17 mouse cellular contexts compared by ENCODE assay signal in genomic region chr1:84890005-84890393, GRCm38 (mm10). TPM values are rescaled to one million over a fixed set of nuclear protein-coding genes. Genes with fewer than 3 reads are reported as not detected.
DNase-seq lines count a peak whose midpoint lies in the region; ATAC-seq and TF ChIP-seq lines count a peak whose summit lies in the region.
"Had no signal": no experiment of that assay in that cellular context is flagged by ENCODE, and none has a peak within 500 bp of the region (broad histone marks: within the 10 kb centered on the region; RNA-seq: fewer than 3 reads in every experiment).

No protein-coding gene starts in this region.

- TF ChIP-seq CTCF in E14TG2a.4 (conservative IDR thresholded peaks at IDR 0.05; ENCODE audit: low read length): no peak

- peak; percentile 68 for DNase-seq in embryo, embryonic 10.5 days (ENCODE audit: low spot score)
- DNase-seq in hindbrain, embryonic 10.5 days (ENCODE audit: low spot score): peak; percentile 56
- DNase-seq in testis, postnatal 14 days (ENCODE audit: low spot score): no peak
- DNase-seq in MN1 (ENCODE audit: low spot score): no peak
- DNase-seq in heart, postnatal 14 days: no peak
- DNase-seq in adrenal gland, postnatal 10 days: no peak
- DNase-seq: heart, adult 11 months; lung, postnatal 14 days; right cerebral cortex, postnatal 14 days had no signal

- peak overlapping the region; percentile 81 for H3K27ac ChIP-seq in hindbrain, embryonic 10.5 days
- H3K27ac ChIP-seq in midbrain, embryonic 13.5 days: peak overlapping the region; percentile 91
- H3K27ac ChIP-seq: stomach, embryonic 15.5 days had no signal

- intact Hi-C loops in heart, postnatal 14 days (cut with DNase I): no loop called here

- H3K36me3 ChIP-seq in E14TG2a.4 (ENCODE audit: insufficient read depth, low read length): no peaks in the 10 kb centered on the region
- H3K36me3 ChIP-seq in hindbrain, embryonic 10.5 days: no peaks in the 10 kb centered on the region
- no peaks in the 10 kb centered on the region for H3K36me3 ChIP-seq in midbrain, embryonic 13.5 days
- H3K36me3 ChIP-seq: stomach, embryonic 15.5 days had no signal

- H3K4me2 ChIP-seq in midbrain, embryonic 13.5 days (replicated peaks): peak overlapping the region; percentile 29
- H3K4me2 ChIP-seq: liver, embryonic 11.5 days; stomach, embryonic 15.5 days had no signal

- 0 out of 2 replicates have a peak overlapping the region, but pooled peaks have one; percentile 10 for H3K4me3 ChIP-seq in E14TG2a.4 (replicated peaks; ENCODE audit: low read length)
- H3K4me3 ChIP-seq in hindbrain, embryonic 10.5 days: peak overlapping the region; percentile 18; the same call in 1 of the 2 replicates
- no peak overlapping the region for H3K4me3 ChIP-seq in midbrain, embryonic 13.5 days (replicated peaks)
- H3K4me3 ChIP-seq: myocyte; stomach, embryonic 15.5 days had no signal

- 21% methylated on average over 7 of the region's 7 CpGs for WGBS in hindbrain, embryonic 10.5 days
- WGBS in midbrain, embryonic 13.5 days: 3% methylated on average over 7 of the region's 7 CpGs

- no peak overlapping the region for H3K9ac ChIP-seq in midbrain, embryonic 13.5 days (replicated peaks)
- H3K9ac ChIP-seq: stomach, embryonic 15.5 days had no signal

- H3K27me3 ChIP-seq in E14TG2a.4 (ENCODE audit: insufficient read depth, low read length): no peaks in the 10 kb centered on the region
- H3K27me3 ChIP-seq in hindbrain, embryonic 10.5 days (ENCODE audit: insufficient read depth, poor library complexity, severe bottlenecking): no peaks in the 10 kb centered on the region
- H3K27me3 ChIP-seq in midbrain, embryonic 13.5 days: no peaks in the 10 kb centered on the region
- H3K27me3 ChIP-seq: stomach, embryonic 15.5 days had no signal

- ATAC-seq in midbrain, embryonic 13.5 days: peak; percentile 90
- ATAC-seq: intestine, postnatal 0 days had no signal

- H3K9me3 ChIP-seq in E14TG2a.4 (ENCODE audit: low read length): no peaks in the 10 kb centered on the region
- peaks cover 4% of the 10 kb centered on the region; the same call in 1 of the 2 replicates for H3K9me3 ChIP-seq in hindbrain, embryonic 10.5 days
- H3K9me3 ChIP-seq in midbrain, embryonic 13.5 days: no peaks in the 10 kb centered on the region
- H3K9me3 ChIP-seq: stomach, embryonic 15.5 days had no signal

- peaks cover 60% of the 10 kb centered on the region for H3K4me1 ChIP-seq in E14TG2a.4 (replicated peaks; ENCODE audit: low read depth, low read length)
- H3K4me1 ChIP-seq in hindbrain, embryonic 10.5 days (replicated peaks): peaks cover 16% of the 10 kb centered on the region
- H3K4me1 ChIP-seq in midbrain, embryonic 13.5 days (replicated peaks): peaks cover 16% of the 10 kb centered on the region
- H3K4me1 ChIP-seq: stomach, embryonic 15.5 days had no signal

RNA-seq across cellular contexts. Expression of gene Slc16a14, which starts 44.9 kb away (rescaled TPM):
- 1.3 and 3.7 TPM in 2 replicates for polyA plus RNA-seq in hindbrain, embryonic 10.5 days (2016; fragmentation: Nextera tagmentation; extraction: Ambion mirVana)
- polyA plus RNA-seq in midbrain, embryonic 13.5 days (2015; fragmentation: Nextera tagmentation; extraction: Ambion mirVana): 18.9 and 20.6 TPM in 2 replicates
- under 1 TPM; 0.38 to 0.51 TPM for total RNA-seq in heart, postnatal 14 days (2021)
- 1 to 10 TPM in 1 of 2 experiments, under 1 TPM in 1; 0.66 to 1.4 TPM for total RNA-seq in adrenal gland, postnatal 10 days (2021)
- total RNA-seq: common myeloid progenitor, adult 5-6 weeks had no signal
- polyA plus RNA-seq: heart, postnatal 0 days had no signal

RNA-seq across cellular contexts. Expression of gene Trip12, which starts 49.7 kb away (rescaled TPM):
- polyA plus RNA-seq in hindbrain, embryonic 10.5 days (2016; fragmentation: Nextera tagmentation; extraction: Ambion mirVana): 68.1 and 80.0 TPM in 2 replicates
- polyA plus RNA-seq in midbrain, embryonic 13.5 days (2015; fragmentation: Nextera tagmentation; extraction: Ambion mirVana): 78.5 and 85.0 TPM in 2 replicates
- 100 to 1,000 TPM; 195 to 201 TPM for total RNA-seq in heart, postnatal 14 days (2021)
- total RNA-seq in adrenal gland, postnatal 10 days (2021): 100 to 1,000 TPM; 195 to 219 TPM

RNA-seq across cellular contexts. Expression of gene Fbxo36, which starts 50.4 kb away (rescaled TPM):
- polyA plus RNA-seq in hindbrain, embryonic 10.5 days (2016; fragmentation: Nextera tagmentation; extraction: Ambion mirVana): 10.8 and 14.5 TPM in 2 replicates
- 6.5 and 8.5 TPM in 2 replicates for polyA plus RNA-seq in midbrain, embryonic 13.5 days (2015; fragmentation: Nextera tagmentation; extraction: Ambion mirVana)
- 1 to 10 TPM; 1.2 to 1.8 TPM for total RNA-seq in heart, postnatal 14 days (2021)
- 1 to 10 TPM; 6.8 to 9.7 TPM for total RNA-seq in adrenal gland, postnatal 10 days (2021)

Comparison
In these comparisons a context has a peak if more than half of its experiments do, and no peak if none do; other contexts are left out.
1. DNase-seq: peak in embryo, embryonic 10.5 days (single experiment) and hindbrain, embryonic 10.5 days (single experiment); none in testis, postnatal 14 days (single experiment), MN1 (single experiment), heart, postnatal 14 days (0 of 2) and adrenal gland, postnatal 10 days (single experiment).